Mouse (Mus musculus): ENCODE measurements around the gene Ubald1. TPM values are rescaled to one million over a fixed set of nuclear protein-coding genes. Genes with fewer than 3 reads are reported as not detected.
A peak's percentile ranks its signal among the peaks of the same experiment; 100 is the strongest.

Ubald1 gene
- 10 to 100 TPM; 81.6 to 86.7 TPM for total RNA-seq (2021)
- long read RNA-seq, experiment 1, full-length matches to known transcripts: 55 of 85 reads
- long read RNA-seq, experiment 1, partial matches to known transcripts: 19 of 85 reads
- long read RNA-seq, experiment 1, other reads (novel, unspliced or antisense): 11 of 85 reads
- long read RNA-seq, experiment 2, full-length matches to known transcripts: 69 of 73 reads
- long read RNA-seq, experiment 2, partial matches to known transcripts: 0 of 73 reads
- long read RNA-seq, experiment 2, other reads (novel, unspliced or antisense): 4 of 73 reads

DNA sequence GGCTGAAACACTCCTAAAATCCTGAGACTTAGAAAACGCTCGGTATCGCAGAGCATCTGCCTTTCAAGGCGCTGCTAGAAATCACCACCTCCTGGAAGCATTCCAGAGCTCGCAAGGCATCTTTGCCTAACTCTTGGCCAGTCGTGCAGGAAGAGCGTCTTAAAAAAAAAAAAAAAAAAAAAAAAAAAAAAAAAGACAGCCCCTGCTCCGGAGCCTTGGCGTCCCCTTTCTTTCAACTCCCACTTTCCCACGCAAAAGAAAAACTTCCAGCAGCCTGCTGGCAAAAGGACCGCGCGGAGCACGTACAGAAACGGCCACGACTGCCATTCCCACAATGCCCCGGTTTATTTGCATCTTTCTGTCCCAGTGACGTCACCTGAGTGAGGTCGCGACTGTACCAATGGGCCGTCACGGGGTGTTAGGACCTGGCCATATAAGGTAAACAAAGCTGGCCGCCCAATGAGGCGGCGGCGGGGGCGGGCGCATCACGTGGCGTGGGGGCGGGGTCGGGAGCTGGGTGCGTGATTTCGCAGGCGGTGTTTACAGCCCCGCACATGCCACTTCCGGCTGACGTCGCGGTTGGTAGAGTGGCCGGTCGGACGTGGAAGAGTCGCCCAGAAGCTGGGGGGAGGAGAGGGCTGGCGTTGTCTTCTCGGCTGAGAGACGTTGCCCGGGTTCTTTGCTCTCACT, at the start of gene Ubald1:
Ubald1 (minus strand) TSS at position 180 of the 690 bp plus-strand sequence.
- intact Hi-C loops (cut with DNase I): no loop called here
- DNase-seq (ENCODE audit: low spot score in 2 of 2): peak; percentile 99 to 100

DNA sequence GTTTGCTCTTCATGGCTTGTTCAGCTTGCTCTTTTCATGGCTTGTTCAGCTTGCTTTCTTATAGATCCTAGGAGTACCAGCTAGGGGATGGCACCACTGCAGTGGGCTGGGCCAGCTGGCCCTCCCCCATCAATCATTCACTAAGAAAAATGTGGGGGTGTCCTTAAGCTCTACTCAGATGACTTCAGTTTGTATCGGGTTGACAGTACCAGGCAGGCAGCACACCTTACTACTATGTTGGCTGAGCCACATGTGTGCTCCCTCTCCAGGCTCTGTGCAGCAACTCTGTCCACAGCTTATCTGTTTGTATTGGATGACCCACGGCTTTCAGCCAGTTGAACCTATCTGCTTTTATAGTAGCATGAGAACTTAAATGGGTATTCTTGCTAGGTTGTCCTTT, 48.4 kb upstream of the Ubald1 start:
- DNase-seq (ENCODE audit: low spot score in 2 of 2): no peak
- intact Hi-C loops (cut with DNase I): no loop called here

- DNase-seq (ENCODE audit: low spot score in 2 of 2): no peak
- intact Hi-C loops (cut with DNase I): no loop called here
Observed at GRCm38 (mm10) chr16:4927967-4928366, 47.9 kb upstream of the Ubald1 start.

GRCm38 (mm10) chr16:4923996-4924395, 43.9 kb upstream of the Ubald1 start:
- intact Hi-C loops (cut with DNase I): no loop called here
- no peak for DNase-seq (ENCODE audit: low spot score in 2 of 2)

DNA sequence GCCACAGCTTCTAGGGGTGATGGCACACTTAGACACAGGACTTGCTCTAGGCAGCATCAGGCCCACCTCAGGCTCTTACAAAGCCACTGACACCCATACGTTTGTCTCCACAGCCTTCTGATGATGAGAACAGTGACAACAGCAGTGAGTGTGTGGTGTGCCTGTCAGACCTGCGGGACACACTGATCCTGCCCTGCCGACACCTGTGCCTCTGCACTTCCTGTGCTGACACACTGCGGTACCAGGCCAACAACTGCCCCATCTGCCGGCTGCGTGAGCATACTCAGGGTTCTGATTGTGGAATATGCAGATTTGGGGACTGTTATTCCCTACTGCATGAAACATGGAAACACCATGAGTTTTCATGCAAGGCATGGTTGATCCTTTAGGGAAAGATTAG, 42.4 kb upstream of the Ubald1 start:
- peak in 1 of 2 experiments; percentile 46 for DNase-seq (ENCODE audit: low spot score in 2 of 2)
- intact Hi-C loops (cut with DNase I): no loop called here

GRCm38 (mm10) chr16:4920556-4920955, 40.4 kb upstream of the Ubald1 start:
- DNase-seq (ENCODE audit: low spot score in 2 of 2): no peak
- intact Hi-C loops (cut with DNase I): no loop called here

DNA sequence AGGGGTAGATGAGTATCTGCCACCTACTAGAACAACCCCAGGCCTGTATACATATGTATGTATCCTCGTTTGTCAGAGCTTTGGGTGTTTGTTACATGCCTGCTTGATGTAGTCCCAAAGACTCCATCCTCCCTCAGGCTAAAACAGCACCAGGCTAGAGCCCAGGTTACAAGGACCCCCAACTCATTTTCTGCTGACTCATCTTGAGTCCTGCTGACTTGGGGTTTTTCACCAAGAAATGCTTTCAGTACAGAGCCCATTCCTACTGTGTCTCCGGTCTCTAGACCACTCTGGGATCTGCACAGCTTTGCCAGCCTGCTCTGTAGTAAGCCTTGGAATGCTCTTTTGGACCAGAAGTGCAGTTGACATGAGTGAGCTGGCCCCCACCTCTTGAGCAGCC, 36.5 kb upstream of the Ubald1 start:
- intact Hi-C loops (cut with DNase I): loop anchor here (5.0 kb wide), 1 partner anchor 39 kb away; no protein-coding TSS in a partner anchor
- no peak for DNase-seq (ENCODE audit: low spot score in 2 of 2)

DNA sequence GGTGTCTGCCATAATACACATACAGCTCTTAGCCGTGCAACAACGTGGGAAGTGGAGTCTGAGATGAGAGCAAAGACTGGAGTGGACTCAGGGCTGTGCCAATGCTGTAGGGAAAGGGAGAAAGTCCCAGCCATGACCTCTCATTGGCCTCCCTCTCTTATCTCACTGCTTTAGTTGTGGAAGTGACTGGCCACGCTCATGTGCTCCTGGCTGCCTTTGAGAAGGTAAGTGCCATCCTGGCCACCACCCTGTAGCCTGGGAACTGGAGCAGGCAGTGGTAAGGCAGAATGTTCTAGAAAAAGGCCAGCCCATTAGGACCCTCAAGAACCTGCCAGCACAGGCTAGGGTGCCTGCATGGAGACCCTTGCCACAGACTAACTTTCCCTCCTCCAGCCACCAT, 35.8 kb upstream of the Ubald1 start:
- intact Hi-C loops (cut with DNase I): loop anchor here (5.0 kb wide), 1 partner anchor 39 kb away; no protein-coding TSS in a partner anchor
- no peak for DNase-seq (ENCODE audit: low spot score in 2 of 2)

GRCm38 (mm10) chr16:4913783-4914735, 33.9 kb upstream of the Ubald1 start:
- intact Hi-C loops (cut with DNase I): no loop called here
- DNase-seq (ENCODE audit: low spot score in 2 of 2): peak; percentile 87 to 96

GRCm38 (mm10) chr16:4912907-4913782, 33.0 kb upstream of the Ubald1 start:
- DNase-seq (ENCODE audit: low spot score in 2 of 2): no peak
- intact Hi-C loops (cut with DNase I): no loop called here

DNA sequence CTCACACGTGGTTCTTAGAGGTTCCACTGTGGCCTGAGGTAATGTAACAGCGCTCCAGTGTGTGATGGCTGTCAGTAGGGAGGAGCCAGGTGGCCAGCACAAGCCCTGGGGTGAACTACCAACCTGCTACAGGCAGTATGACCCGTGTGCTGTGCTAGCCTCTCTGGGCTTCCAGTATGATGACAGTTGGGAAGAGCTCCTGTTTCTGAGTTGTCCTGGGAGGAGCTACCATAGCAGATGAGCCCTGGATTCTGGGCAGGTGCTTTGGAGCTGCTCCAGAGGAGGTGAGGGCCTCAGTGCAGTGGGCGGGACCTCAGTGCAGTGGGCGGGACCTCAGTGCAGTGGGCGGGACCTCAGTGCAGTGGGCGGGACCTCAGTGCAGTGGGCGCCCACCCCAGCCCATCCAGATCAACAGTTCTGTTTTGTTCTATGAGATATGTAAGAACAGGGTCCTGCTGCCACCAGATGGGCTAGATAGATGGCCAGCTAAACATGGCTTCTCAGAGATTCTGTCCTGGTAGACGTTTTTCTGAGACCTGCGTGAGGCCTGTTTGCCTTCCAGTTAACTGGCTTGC, 32.0 kb upstream of the Ubald1 start:
- DNase-seq (ENCODE audit: low spot score in 2 of 2): no peak
- intact Hi-C loops (cut with DNase I): no loop called here

GRCm38 (mm10) chr16:4910758-4911157, 30.6 kb upstream of the Ubald1 start:
- DNase-seq (ENCODE audit: low spot score in 2 of 2): no peak
- intact Hi-C loops (cut with DNase I): no loop called here

- DNase-seq (ENCODE audit: low spot score in 2 of 2): no peak
- intact Hi-C loops (cut with DNase I): no loop called here
Observed at GRCm38 (mm10) chr16:4909745-4910144, 29.6 kb upstream of the Ubald1 start.

GRCm38 (mm10) chr16:4907972-4908371, 27.9 kb upstream of the Ubald1 start:
- intact Hi-C loops (cut with DNase I): no loop called here
- no peak for DNase-seq (ENCODE audit: low spot score in 2 of 2)

DNA sequence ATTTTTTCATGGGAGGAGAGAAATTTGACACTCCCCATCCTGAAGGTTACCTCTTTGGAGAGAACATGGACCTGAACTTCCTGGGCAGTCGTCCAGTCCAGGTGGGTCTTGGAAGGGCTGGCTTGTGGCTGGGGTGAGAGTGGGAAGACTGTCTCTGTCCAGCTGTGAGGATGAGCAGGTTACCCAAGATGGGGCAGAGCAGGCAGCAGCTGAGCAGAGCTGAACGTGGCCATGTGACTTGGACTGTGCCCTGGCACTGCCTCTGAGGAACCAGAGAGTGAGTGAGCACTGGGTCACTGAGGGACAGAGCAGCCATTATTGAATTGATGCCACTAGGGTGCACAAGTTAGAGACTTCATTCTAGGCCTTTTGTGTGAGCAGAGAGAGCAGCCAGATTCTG, 27.3 kb upstream of the Ubald1 start:
- intact Hi-C loops (cut with DNase I): no loop called here
- DNase-seq (ENCODE audit: low spot score in 2 of 2): no peak

DNA sequence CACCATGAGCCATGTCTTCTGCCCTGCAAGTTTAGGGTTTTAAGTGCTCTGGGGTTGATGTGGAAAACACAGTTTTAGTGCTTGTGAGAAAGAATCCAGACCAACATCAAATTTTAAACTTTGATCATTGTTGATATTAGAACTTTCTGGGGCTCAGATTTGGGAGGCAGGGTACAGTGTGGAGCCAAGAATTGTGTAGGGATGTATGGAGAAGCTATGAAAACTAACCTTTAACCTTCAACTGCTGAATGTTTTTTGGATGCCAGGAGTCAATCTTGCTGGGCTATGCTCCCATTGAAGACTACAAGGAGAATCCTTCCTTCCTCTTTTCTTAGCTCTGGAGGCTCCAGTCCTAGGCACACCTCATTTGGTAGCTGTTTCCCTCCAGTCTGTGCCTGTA, 26.4 kb upstream of the Ubald1 start:
- intact Hi-C loops (cut with DNase I): no loop called here
- DNase-seq (ENCODE audit: low spot score in 2 of 2): no peak

DNA sequence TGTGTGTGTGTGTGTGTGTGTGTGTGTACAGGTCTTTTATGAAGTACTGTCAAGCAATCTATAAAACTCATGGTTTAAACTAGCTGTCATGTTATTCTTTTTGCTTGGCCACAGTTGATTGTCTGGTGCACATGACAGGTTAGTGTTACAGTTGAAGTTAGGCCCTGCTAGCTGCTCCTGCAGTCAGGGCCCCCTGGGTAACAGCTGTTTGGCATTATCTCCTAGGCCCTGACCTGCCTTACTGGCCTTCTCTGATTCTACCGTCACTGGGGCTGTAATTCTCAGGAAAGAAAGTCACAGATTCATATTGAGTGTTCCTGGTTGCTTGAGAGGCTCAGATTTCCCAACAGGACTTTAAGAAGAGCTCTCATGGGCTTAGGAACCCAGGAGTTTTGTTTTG, 25.5 kb upstream of the Ubald1 start:
- intact Hi-C loops (cut with DNase I): no loop called here
- DNase-seq (ENCODE audit: low spot score in 2 of 2): no peak

- intact Hi-C loops (cut with DNase I): no loop called here
- no peak for DNase-seq (ENCODE audit: low spot score in 2 of 2)
Observed at GRCm38 (mm10) chr16:4904878-4905277, 24.8 kb upstream of the Ubald1 start.

All from left cerebral cortex, postnatal 14 days (tissue).